Mouse (Mus musculus): ENCODE measurements around the gene Plekhg2.

The Plekhg2 gene

DNA sequence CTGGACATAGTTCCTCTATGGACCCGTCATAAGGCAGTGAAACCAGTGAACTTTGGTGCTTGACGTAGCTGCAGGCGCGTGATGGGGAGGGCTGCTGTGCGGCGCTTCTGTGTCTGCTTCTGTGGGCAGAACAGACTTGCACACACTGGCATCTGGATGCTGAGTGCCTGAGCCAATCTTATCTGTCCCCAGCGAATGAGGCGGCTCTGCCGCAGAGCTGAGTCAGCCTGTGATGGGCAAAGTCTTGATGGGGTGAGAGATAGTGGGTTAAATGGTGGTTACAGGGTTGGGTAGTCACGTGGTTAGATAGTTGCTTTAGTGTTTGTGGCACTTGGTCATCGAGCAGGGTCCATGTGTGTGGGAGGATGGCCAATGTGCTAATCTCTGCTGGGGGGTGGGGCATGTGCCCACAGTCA is 10.6 kb upstream of the Plekhg2 start:
- peak; percentile 82 for DNase-seq (ENCODE audit: low read depth, low spot score)

DNA sequence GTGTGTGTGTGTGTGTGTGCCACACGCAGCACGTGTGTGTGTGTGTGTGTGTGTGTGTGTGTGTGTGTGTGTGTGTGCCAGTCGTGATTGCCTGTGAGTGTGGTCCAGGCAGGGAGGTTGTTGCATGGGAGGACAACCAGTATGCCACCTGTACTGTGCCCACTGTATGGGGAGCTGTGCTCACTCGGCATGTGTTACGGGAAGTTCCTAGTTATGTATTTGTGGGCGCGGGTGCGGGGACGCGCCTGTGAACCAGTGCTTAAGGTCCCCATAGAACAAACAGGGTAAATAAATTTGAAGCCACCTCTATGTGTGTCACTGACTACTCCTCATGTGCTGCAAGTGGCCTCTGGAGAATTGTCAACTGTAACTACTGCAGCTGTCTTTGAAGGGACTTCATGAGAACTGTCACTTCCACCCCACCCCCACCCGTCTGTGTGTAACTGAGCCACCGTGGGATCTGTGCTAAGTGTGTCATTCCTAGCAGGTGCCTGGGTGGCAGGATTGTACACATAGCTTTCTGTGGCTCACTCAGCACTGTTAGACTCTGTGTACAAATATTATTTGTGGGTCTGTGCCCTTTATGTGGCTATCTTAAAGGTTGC is 10.1 kb upstream of the Plekhg2 start:
- no peak for DNase-seq (ENCODE audit: low read depth, low spot score)

DNA sequence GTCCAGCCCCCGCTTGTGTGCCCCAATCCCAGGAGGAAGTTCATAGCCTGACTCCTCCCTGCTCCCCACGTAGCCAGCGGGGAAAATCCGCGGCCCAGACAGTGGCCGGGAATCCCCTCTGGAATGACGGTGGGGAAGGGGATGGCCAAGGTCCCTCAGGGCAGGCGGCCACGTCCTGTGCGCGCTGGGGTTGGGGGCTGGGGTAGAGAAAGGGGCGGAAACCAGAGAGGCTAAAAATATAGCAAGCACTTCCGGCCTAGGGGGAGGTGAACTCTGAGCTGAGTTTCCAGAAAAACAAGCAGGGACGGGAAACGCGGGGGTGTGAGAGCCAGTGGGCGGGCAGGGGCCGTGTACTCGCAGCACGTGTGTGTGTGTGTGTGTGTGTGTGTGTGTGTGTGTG is 9.5 kb upstream of the Plekhg2 start:
- DNase-seq (ENCODE audit: low read depth, low spot score), result peak; percentile 83

DNA sequence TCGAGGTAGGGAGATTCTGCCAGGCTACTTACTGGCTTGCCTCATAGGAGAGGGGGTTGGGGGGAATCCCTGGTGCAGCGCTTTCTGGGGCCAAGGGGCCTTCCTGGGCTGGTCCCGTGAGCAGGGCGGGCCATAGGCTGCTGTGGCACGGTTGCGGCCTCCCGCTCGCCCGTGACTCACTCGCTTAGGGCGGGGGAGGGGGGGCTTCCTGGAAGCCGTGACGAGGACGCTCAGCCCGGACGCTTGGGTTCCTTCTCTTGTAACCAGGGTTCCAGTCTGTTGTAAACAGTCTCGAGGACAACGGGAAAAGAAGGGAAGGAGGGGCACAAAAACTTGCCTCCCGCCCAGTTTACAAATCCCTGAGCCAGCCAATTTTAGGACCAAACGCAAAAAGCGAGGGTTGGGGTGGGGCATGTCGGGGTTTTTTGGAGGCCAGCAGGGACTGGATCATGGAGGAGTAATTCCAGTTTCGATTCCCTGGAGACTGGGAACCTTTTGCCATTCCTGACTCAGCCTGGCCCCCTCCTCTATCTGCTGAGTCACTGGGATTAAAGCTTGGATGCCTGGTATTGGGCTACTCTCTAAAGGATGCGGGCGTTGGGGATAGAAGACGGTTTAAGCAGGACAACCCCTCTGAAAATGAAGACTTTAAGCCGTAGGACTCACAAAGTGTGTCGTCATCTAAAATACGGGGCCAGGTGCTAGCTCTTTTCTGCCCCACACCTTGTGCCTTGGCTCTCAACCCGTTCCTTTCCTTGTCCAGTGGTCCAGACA is 8.8 kb upstream of the Plekhg2 start:
- peak; percentile 94 for DNase-seq (ENCODE audit: low read depth, low spot score)

DNA sequence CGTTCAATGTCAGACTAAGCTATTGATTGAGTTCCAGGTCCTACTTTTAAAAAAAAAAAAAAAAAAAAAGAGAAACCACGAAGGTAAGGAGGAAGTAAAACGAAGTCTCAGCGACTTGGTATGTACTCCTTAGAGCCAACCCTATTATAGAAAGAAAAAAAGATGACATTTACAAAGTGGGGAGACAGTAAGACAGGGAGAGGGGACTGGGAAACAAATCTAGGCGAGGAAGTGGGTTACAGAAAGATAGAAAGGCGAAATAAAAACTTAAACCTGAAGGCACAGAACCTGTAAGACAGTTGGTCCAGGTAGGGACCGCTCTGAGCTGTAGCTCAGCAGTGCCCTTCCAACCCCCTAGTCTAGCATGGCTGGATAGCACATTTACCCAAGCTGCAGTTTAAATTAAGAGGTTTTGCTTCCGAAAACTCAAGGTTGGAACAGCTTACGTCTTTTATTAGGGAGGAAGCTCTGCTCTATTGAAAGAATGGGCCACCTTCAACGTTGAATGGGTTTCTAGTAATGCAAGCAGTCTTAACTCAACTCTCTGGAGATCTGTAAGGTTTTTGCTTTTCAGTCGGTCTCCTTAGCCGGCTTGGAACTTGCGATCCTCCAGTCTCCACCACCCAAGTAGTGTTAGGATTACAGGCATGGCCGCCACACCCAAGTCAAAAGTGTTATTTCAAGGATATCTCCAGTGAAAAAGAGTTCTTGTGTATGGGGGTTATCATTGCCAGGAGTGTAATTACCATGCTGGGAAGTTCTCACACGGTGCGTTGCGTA is 8.0 kb upstream of the Plekhg2 start, which contains the start of gene Zfp36:
TSS of gene Zfp36 (minus strand) at position 17 of the 780 bp plus-strand sequence.
- DNase-seq (ENCODE audit: low read depth, low spot score), result no peak

DNA sequence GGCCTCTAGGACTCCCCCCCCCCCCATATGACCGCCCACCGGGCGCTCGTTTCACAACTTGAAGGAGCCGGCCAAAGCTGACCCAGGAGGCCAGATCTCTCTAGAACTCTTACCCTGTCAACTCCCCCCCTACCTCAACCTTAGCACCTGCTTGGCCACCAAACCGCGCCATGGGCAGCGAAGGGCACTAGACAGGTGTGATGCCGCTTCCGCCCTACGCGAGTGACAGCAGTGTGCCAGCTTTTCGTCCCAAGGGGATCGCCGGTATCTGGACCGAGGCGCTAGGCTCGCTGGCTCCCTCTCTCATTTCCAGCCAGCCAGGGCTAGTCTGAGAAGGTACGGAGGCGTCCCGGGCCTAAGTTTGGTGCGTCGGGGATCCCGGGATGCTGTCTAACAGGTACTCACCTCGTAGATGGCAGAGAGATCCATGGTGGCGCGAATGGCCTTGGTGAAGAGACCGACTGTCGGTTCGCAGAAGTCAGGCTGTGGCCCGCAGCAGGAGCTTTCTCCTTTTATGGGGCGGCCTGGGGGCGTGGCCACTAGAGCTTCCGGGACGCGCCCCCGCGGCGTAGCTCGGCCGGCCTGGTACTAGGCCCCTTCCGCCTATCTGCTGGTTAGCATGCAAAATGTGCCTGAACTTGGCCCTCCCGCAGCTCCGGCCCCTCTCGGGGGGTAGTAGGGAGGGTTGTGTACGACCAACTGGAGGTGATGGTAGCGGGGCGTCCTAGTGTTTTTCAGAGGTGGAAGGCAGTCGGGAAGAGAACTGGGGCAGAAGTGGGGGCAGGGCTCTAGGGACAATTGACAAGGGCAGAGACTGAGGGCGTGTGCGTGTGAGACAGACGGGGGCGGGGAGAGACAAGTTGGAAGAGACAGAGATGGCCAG is 6.6 kb upstream of the Plekhg2 start:
- peak; percentile 86 for DNase-seq (ENCODE audit: low read depth, low spot score)

DNA sequence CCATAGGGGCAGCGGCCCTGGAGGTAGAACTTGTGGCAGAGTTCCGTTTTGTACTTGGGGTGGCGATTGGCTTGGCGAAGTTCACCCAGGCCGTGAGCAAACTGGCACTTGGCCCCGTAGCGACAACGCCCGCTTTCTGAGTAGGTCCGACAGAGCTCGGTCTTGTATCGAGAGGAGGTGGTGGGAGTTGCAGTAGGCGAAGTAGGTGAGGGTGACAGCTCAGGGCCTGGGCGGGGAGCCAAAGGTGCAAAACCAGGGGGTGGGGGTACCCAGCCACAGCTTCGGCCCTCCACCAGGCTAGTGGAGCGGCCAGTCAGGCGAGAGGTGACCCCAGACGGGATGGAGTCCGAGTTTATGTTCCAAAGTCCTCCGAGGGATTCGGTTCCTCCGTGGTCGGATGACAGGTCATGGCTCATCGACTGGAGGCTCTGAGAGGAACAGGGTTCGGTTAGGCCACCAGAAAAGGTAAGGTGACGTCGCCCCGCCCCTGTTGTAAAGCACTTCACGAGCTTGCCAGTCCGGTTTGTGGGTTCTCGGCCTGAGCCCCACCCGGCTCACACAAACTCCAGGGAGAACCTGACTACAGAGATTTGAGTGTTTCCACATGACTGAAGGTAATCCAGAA is 5.8 kb upstream of the Plekhg2 start:
- DNase-seq (ENCODE audit: low read depth, low spot score), result peak; percentile 60

DNA sequence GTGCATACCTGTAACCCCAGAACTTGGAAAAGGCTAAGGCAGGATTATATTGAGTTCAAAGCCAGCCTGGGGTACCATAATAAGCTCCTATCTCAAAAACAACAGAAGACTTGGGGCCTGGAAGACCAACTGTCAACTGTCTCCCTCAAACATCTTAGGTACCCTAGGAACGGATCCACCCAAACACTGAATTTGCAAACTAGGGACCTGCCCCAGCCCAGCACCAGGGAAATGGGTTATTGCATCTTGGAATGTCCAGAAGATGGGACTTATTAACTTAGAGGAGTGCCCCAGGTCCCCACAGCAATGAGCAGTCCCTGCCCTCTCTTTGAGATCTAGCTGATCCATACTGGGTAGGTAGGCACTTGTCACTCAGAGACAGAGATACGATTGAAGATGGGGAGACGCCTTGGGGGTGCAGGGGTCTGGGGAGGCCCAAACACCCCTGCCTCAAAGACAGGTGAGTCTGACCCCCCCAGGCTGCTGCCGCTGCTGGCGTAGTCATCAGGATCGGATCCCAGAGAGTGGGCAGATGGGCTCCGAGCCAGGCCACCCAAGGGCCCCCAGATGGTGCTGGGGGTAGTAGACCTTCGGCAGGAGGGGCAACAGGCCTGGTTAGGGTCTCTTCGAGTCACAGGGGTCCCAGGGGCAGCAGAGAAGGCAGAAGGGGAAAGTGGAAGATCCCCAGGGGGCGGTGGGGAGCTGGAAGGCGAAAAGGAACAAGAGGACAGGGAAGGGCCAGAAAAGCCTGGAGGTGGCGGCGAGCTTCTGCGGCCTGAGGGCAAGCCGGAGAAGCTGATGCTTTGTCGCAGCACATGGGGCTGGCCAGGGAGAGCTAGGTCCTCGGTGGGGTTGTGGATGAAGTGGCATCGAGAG is 5.0 kb upstream of the Plekhg2 start:
- DNase-seq (ENCODE audit: low read depth, low spot score), result no peak

DNA sequence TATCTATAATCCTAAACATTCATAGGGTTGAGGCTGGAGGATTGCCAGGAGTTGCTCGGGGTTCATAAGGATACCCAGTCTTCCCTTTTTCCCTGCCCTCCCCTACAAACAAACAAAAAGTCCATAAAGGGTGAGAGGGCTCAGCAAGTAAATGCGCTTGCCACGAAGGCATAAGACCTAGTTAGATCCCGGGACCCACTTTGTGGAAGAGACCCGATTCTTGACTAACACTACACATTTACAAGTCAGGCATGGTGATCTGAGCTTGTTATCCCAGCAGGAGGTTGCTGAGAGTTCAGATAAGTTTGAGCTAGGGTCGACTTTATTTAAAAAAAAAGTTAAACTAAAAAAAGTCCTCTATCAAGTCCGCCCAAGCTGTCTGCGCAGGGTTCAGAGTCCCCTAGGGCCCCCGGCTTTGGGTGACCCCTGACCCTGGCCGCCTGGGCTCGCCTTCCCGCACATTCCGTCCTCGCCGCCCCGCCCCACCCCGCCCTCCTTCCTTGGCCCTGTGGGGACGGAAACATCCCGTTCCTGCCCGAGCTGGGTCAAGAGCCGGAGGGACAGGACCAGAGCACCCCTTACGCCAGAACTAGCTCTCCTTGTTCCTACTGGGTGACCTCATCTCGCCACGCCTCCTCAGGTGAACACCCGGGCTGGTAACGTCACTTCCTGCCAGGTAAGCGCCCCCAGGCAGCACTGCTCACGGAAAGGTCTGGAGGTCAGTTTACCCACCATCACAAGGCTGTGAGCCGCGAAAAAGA is 3.8 kb upstream of the Plekhg2 start:
- DNase-seq (ENCODE audit: low read depth, low spot score), result peak; percentile 74

DNA sequence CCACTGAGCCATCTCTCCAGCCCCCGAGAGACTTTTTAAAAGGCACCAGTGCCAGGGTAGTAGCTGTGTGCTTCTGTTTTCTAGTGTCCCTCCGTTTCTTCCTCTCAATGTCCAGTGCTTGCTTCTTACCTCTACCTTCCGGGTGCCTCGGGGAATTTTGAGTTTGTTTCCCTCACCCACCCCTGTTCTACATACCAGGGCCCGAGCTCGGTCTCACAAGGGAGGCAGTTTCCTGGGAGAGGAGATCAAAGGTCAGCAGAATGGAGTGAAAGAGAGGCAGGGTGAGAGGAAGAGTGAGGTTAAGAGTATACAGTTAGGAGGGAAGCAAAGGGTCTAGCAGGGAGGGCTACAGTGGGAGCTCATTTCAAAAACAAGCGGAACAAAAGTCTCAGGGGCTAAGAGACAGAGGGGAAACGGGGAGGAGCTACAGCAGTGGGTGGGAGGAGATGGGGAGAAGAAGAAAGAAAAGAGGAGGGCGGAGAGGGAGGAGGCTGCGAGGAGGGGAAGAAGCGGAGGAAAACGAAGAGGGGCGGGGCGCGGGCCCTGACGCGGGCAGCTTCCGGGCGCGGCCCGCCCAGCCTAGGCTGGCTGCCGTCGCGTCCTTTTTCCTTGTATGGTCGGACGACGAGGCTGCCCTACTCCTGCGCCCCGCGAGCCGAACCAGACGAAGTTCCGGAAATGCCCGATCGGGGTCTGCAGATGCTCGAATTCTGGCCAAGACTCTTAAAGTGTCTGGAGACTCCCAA is 3.0 kb upstream of the Plekhg2 start:
- DNase-seq (ENCODE audit: low read depth, low spot score), result peak; percentile 90

DNA sequence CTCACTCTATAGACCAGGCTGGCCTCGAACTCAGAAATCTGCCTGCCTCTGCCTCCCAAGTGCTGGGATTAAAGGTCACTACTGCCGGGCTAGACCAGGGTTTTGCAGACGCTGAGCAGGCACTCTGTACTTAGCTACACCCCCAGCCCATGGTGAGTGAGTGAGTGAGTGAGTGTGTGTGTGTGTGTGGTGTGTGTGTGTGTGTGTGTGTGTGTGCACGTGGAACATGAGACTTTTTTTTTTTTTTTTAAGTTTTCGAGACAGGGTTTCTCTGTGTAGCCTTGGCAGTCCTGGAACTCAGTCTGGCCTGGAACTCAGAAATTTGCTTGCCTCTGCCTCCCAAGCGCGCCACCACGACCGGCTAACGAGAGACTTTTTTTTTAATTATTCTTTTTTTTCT is 2.2 kb upstream of the Plekhg2 start:
- no peak for DNase-seq (ENCODE audit: low read depth, low spot score)

DNA sequence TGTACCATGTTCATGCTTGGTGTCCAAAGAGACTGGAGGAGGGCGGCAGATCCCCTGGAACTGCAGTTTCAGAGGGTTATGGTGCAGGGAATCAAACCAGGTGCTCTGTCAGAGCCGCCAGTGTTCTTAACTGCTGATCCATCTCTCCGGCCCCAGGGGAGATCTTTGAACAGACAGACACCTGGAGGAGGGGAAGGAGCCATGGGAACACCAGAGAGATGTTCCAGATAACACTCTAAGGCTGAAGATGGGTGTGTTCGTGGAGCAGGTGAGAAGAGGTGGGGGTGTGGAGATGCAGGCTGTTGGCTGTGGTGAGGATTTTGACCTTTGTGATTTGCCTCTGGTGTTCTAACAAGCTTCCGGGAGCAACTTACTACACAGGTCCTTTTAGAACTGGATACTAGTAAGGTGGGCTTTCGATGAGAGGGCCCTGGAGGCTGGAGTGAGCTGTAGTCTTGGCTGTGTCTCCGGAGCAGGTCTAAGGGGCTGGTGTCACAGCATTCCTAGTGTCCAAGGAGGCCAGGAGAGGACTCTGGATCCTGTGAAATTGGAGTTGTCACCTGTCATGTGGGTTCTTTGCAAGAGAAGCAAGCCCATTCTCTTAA is 1.6 kb upstream of the Plekhg2 start:
- DNase-seq (ENCODE audit: low read depth, low spot score), result no peak

DNA sequence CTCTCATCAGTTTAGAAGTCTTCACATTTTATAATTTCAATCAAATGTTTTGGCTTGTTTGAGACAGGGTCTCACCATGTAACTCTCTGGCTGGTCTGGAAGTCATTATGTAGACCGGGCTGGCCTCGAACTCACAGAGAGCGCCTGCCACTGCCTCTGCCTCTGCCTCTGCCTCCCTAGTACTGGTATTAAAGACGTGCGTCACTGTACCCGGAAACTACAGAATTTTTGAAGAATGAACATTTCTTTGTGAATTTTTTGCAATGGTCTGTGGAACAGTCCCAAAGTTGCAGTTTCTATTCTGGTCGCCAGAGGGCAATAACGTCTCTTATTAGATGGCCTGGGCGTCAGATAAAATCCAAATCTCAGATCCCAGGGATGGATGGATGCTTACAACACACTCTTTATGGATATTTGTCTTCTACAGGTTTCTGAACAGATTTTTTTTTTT is 757 bp upstream of the Plekhg2 start:
- DNase-seq (ENCODE audit: low read depth, low spot score), result peak; percentile 96

DNA sequence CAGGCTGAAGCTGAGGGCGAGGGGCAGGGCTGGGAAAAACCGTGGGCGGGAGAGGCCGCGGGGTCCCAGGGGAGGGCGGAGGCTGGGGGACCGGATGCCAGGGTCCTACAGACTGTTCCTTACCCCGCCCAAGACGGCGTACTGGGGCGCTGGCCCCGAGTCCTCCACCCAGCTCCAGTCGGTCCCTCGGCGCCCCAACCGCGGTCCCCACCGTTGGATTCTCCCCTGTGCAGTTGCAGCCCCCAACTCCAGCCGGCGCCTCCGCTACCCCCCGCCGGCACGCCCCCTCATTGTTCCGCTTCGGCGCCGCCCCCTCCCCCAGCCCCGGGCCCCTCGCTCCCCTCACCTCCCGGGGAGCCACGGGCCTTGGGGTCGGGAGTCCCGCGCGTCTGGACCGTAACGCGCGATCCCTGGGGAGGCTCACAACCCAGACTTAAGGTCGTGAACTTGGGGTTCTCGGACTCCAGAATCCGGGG is 847 bp downstream of the Plekhg2 start:
- peak; percentile 50 for DNase-seq (ENCODE audit: low read depth, low spot score)

DNA sequence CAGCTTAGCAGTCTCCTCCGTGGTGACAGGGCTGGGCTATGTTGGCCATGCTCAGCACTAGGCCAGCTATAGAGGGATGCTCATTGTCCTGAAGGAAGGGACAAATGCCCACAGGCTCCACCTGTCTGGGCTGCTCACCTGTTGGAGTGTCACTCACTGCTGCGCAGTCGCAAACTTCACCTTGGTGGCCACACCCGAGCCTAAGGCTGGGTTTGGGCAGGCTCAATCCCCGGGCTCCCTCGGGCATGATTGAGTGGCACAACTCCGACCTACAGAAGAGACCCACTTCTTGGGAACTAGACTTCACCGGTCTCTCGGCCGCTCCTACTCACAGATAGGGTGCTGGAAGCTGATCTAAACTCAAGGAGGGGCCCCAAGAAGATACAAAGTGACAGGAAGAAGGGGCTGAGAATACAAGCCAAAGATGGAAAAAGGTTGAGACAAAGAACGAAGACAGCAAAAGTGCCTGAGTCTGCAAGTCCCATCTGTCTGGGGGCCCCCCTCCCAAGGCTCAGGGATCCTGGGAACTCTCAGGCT is 1.4 kb downstream of the Plekhg2 start:
- DNase-seq (ENCODE audit: low read depth, low spot score), result no peak

DNA sequence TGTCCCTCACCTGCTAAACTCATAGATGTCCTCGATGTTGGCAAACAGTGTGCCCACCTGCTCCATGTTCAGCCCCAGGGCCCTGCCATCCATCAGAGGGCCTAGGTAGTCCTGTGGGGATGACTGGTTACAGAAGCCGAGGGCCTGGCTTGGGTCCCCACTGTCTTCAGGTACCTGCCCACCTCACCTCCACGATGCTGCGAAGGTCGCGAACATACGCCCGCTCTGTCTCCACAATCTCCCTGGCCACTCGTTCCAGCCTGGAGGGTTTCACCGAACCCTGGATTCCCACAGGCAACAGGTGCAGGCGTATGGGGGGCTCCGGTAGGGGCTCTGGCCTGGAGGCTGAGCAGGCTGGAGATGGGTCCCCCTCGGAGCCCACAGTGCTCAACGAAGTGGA is 2.3 kb downstream of the Plekhg2 start:
- no peak for DNase-seq (ENCODE audit: low read depth, low spot score)

DNA sequence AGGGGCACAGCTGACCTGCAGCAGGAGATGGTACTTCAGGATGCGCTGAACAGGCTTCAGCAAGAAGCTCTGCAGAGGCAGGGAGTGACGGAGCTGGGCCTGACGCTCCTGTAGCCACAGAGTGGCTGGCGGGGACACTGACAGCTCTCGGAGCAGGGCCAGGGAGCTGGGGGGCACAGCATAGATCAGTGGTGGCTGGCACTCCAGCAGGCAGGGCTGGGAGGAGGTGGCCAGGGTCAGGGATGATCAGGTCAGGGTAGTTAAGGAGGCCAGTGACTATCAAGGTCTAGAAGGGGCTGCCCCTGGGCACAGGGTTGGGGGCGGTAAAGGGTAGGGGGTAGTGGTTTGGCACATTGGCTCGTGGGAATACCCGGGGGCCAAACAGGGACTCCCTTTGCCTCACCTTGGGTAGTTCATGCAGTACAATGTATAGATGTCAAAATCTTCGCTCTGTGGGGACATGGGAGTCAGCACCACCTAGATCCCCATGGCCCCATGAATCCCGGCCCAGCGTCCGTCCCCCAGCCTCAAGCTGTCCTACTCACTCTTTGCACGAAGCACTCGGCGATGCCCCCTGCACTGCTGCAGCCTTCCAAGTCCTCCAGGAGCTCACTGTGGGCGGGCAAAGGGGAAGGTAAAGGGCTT is 4.0 kb downstream of the Plekhg2 start:
- no peak for DNase-seq (ENCODE audit: low read depth, low spot score)
